Mouse (Mus musculus) hematopoietic stem cell, adult 5-6 weeks (primary cell): ENCODE measurements around the gene Taf1c. TPM values are rescaled to one million over a fixed set of nuclear protein-coding genes. Genes with fewer than 3 reads are reported as not detected.
A peak's percentile ranks its signal among the peaks of the same experiment; 100 is the strongest.

Experiments
- ATAC-seq, 2 experiments: fragments of 125-278 bp in 1 of 2; replicated peaks in 1 of 2; 2 replicates each; pipeline ENCODE4 v1.8.0; 2016 to 2017; ENCODE audit warnings: inconsistent platforms in 2 of 2, mild to moderate bottlenecking in 2 of 2, moderate number of reproducible peaks in 2 of 2, low read depth in 1 of 2, moderate TSS enrichment in 1 of 2; ENCODE audit not compliant: low FRiP score in 2 of 2, poor library complexity in 2 of 2, severe bottlenecking in 2 of 2, insufficient read depth in 1 of 2, low TSS enrichment in 1 of 2
- total RNA-seq: library from RNA; stranded (forward); fragments of 172-1452, 232-1000 nt; gene quantifications from 2 replicates; pipeline ENCODE4 v1.2.3, GENCODE M21; 2017

The Taf1c gene
- total RNA-seq, 1 experiment from 2014 or later = 12.7 TPM

DNA sequence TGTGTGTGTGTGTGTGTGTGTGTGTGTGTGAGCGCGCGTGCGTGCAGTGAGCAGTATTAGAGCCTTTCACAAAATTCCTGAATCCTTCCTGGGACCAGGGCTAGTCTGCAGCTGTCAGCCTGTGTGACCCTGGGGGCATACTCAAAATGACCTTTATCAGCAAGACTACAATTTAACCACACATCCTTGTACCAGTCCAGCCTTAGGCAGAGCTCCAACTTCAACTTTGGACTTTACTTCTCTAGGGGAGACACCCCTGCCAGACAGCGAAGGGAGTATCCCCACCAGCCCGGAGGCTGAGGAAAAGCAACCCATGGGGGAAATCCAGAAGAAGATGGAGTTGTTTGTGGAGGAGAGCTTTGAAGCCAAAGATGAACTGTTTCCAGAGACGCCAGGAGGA, 13.6 kb downstream of the Taf1c start:
- no peak for ATAC-seq

DNA sequence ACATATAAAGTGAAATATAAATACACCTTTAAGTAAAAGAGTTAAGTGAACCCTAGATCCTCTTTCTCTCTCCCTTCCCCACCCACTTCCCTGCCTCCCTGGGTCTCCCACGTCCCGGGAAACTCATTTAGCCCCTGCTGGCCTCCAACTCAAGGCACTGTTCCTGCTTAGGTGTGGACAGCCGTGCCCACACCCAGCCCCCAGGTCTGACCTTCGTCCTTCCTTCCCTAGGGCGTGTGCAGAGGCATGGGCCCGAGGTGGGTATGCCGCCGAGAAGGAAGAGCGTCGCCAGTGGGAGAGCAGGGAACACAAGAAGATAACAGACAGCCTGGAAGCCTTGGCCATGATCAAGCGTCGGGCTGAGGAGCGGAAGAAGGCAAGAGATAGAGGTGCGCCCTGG, 14.7 kb downstream of the Taf1c start:
- ATAC-seq = no peak

DNA sequence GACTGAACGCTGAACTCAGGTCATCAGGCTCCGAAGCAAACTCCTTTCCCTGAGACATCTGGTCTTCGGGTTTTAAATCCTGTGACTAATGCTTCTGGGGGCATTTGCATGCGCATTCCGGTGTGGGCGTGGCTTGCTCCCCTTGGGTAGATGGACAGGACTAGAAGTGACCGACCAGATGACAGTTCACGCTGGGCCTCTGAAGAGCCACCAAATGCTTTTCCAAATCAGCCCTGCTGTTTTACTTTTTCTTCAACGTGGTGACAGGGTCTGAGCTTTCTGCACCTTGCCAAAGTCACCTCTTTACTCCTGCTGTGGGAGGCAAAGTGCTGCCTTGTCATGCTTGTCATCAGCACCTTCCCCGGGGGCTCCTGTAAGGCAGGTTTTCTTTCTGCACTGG, 16.2 kb downstream of the Taf1c start:
- ATAC-seq = no peak

DNA sequence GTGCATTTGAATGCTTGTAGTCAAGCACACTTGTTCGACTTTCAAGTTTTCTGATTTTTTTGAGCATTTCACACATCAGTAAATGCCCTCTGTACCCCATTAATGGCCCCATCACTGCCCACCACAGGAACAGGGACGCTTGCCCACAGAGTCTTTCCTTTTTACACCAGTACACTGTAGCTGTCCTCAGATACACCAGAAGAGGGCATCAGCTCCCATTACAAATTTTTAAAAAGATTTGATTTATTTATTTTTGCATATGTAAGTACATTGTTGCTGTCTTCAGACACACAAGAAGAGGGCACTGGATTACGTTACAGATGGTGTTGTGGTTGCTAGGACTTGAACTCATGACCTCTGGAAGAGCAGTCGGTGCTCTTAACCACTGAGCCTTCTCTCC, 16.7 kb downstream of the Taf1c start:
- no peak for ATAC-seq

DNA sequence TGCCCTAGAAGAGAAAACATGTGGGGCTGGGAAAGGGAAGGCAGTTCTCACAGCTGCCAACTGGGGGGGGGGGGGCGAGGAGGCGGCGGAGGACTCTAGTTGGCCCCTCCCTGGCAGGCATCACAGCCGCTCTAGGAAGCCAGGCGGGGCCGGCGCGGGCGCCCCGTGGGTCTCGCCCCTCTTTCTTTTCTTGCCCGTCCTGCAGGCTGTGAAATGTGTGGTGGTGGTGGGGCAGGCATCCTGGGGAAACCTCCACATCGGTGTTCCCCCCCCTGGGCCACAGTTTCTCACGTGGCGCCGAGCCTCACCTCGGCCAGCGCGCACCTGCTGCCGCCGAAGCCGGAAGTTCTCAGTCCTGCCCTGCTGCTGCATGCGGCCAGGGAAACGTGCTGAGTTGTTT, 19.1 kb downstream of the Taf1c start:
- peak; percentile 67 to 77 for ATAC-seq

DNA sequence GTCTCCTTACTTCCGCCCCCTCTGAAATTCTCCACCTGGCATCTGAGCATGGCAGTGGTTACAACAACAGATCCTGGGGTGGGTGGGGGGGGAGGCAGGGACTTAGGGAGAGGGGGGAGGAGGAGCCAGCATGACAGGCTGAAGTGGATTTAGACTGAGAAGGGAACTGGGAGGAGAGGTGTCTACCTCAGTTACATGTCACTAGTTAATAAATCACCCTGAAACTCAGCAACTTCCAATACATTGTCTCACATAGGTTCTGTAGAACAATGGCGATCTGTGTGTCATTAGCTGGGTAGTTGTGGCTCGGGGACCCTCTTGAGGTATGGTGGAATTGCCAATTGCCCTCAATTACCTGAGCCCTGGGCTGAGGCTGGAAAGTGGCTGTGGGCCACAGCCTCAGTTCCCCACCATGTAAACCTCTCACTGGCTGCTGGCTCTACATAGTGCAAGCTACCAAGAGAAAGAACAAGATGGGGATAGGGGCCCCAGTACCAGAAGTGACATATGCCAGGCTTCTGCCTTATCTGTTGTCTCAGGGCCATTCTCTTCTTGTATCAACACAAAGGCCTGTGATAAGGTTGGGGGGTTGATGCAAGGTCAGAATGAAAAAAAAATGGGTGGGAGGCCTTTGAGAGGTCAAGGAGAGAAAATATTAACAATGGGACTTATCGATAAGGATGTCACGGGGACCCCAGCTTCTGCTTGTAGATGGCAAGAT, 24.4 kb downstream of the Taf1c start:
- no peak for ATAC-seq

DNA sequence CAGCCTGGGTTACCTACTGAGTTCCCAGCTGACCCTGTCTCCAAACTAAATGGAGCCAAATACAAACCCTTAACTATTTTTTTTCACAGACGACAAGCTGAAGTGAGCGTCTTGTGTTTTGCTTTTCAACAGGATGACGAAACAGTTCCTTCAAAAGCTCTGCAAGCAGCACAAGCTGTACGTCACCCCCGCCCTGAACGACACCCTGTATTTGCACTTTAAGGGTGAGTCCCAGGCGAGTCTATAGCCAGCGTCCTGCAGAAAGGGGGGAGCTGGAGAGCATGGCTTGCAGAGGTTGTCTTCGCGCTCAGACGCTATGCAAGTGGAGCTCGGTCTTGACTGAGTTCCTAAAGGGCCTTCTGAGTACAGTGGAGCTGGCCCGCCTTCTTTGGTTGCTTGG, 25.9 kb downstream of the Taf1c start:
- ATAC-seq = no peak

DNA sequence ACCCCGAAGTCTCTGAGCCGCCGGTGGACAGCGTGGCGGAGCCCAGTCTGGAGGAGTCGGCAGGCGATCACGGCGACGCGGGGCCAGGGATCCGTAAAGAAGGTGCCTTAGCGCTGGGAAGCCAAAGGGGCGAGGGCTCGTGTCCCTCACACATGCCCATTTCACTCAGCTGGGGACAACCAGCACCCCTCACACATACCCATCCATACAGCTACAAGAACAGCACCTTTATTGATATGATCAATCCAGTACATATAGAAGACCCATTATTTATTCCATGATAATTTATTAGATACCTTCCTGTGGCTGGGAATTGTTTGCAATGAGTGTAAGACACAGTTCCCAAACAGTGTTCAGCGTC, 29.7 kb downstream of the Taf1c start:
- ATAC-seq = peak in 1 of 2 experiments; percentile 1; a peak in 1 of 4 replicates

DNA sequence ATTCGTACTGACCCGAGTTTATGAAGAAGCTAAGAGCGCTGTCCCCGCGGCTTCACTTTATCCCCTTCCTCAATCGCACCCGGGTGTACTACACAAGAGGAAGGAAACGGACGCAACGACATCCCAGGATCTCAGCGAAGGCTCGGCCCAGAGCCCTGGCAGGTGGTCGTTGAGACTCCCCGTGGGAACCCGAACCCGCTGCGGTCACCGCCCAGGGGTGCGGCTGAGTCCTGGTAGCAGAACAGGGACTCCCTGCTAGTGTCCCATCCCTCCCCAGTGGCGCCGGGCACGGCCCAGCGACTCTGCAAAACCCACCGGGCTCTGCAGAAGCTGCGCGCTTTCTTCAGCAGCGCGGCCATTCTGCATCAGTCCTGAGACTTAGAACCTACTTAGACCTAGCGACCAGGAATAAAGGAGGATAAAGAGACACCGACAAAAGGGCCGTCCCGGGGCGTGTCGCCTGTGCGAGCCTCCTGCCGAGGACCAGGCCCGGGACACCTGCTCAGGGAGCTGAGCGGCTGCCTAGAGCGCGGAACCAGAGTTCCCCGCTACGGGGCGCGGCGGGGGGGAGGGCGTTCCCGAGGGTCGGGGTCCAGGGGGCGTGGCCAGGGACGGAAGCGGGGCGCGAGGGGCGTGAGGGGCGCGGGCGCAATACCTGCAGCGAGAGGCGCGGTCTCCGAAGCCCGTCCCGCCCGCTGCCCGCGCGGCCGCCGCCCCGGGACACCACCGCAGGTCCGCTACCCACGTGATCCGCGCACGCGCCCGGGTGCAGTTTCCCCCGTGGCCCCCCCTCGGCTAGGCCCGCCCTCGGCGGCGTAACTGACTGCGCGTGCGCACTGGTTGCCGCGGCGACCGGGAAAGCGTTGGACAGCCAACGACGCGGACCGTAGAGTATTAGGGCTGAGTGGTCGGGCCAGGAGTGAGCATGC, 30.3 kb downstream of the Taf1c start, which contains the start of the genes Hsdl1 and Dnaaf1:
Gene Hsdl1 (minus strand): TSS at position 747 of the 929 bp plus-strand sequence.
Gene Dnaaf1 (plus strand): TSS at position 799 of the 929 bp plus-strand sequence.
- ATAC-seq = peak; percentile 63

DNA sequence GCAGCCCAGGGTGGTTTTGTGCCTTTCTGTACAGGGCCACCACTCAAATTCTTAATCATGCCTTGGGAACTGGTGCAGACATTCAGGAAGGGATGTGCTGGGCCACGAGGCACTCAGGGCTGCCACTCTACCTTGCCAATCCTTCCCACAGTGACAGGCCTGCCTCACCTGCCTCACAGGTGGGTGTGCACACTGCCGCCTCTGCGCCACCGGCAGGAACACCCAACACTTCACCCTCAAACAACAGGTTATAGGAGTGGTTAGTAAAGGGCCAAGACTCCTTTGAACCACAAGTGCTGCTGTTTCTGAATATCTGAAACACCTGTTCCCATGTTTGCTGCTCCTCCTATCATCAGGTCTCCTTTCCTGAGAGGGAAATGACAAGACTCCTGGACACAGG, 32.6 kb downstream of the Taf1c start:
- no peak for ATAC-seq

DNA sequence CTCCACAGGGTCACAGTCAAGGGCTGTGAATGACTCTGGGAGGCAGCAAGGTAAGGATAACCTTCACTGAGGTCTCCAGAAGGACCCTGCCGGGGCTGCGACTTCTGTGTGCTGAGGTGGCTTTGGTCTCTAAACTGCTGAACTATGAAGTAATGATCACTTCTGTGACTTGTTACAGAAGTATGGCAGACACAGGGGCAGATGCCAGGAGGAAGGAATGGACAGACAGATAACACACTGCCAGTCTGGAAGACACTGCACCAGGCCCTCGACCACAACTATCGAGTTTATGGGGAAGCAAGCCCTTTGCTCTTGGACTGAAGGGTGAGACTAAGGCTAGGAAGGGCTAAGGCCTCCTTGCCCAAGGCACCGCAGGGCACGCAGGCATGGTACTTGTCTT, 33.9 kb downstream of the Taf1c start:
- ATAC-seq = no peak

DNA sequence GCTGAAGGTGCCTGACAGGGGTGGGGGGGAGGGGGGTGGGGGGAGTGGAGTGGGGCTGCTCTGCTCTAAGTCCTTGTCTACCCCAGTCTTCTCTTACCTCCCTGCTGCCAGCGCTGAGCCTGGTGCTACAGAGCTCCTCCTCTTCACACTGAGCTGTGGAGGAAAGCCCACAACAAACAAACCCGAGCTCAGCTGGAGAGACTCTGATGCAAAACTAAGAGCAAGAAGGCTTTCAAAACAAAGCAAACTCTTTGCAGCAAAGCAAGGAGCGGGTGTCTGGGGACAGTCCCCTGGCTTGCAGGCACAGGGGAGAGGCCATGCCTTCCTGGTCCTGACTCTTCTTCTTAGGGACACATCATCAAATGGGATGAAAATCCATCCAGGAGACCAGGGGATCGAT, 35.1 kb downstream of the Taf1c start:
- no peak for ATAC-seq

DNA sequence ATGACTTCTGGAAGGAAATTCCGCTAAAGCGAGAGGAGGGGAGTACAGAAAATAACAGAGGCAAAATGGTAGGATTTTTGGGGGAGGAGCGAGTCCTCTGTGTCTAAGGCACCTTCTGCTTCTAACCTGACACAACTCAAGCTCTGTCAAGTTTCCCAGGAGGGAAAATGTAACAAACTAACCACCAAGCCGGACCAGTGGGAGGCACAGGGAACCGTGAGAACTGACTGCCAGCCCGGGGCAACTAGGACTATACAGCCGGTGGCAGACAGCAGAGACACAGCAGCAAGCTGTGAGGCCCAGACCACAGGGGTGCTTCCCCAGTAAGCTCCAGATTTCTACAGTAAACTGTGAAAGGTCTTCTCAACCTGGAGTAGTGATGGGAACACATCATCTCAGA, 36.1 kb downstream of the Taf1c start:
- ATAC-seq = no peak

DNA sequence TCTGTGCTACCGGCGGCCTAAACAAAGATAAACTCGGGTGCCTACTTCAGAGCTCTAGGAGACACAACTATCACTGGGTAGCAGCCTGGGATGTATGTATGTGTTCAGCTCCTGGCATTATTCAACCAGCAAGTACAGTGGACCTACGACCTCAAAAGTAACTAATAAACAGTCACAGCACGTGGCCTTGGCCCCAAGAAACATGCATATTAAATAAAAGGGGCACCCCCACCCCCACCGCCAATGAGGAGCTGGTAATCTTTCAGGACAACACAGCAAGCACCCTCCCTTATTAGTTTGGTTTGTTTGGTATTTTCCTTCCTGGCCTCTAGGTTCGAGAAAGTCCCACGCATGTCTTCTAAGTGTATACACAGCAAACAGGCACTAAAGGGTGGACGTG, 36.8 kb downstream of the Taf1c start:
- ATAC-seq = no peak

DNA sequence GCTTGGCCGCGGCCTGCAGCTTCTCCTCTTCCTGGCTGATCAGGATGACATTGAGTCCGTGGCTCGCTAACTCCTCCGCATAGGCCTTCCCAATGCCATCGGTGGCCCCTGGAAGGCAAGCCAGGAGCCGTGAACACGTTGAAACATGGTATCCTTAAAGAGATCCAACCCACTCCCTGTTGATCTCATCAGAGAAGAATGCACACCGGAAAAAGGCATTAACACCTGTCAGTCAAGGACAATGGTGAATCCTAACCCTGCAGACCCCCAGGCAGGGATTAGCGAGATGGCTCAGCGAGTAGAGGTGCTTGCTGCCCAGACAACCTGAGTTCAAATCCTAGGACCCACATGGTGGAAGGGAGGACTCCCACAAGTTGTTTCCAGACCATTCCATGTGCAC, 38.7 kb downstream of the Taf1c start:
- ATAC-seq = no peak

DNA sequence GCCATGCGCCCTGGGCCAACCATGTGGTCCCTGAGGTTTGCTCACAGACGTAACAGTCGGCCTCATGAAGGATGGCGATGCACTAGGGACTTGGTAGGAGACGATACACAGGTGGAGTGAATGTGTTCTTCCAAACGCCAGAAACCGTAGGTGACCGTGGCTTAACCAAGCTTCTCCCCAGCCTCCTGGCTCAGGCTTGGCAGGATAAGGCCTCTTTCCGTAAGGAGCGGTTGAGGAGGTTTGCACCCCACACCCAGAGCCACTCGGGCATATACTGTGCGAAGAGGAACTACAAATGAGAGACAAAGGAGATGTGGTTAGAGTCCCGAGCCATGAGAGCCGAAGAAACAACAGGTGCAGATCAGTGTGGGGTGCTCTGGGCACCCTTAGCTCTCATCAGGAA, 41.2 kb downstream of the Taf1c start:
- no peak for ATAC-seq

DNA sequence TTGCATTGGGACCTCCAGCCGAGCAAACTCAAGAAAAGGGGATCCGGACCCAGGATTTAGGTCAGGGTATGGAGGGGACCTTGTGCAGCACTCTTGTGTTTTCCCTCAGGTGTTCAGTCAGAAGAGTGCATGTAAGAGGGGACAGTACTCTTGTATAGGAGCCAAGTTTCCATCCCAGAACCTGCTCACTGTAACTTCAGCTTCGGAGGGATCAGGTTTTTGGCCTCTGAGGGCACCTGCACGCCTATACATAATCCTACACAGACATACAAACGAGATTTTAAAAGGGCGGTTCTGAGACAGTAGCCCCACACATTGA, 45.7 kb downstream of the Taf1c start:
- ATAC-seq = no peak

DNA sequence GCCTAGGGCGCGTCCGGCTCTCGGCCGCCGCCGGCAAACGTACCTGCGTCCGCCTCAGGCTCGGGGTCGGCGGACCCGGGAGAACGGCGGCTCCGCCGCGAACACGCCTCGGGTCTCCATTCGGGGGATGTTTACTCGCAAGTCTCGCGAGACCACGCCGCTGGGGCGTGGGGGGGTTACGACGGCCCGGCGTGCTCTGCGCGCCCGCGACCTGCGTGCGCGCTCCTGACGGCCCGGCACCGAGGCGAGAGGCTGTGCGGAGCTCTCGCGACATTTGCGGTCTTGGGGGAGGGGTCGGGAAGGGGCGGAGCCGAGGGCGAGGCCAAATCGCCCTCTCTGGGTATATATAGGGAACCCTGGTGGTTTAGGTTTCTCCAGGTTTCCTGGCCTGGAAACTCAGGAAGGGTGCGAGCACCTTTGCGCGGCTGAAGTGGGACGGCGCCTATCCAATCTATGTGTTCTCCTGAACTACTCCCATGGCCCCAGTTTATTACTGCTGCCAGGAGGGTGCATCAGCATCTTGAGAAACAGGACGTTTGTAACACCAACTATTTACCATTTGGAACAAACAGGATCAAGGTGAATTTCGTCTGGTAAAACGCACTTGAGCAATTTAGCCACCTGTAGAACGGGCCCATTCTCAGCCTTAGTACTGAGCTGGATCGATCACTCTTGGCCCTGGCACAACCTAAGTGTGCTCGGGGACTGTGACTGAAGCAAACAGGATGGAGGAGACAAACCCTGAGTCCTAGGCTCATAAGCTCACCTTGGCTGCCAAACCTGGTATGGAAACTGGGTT, 46.2 kb downstream of the Taf1c start, which contains the start of gene Mbtps1:
Gene Mbtps1 (minus strand): TSS at position 133 of the 799 bp plus-strand sequence.
- ATAC-seq = peak; percentile 91 to 96
